Mouse (Mus musculus) MN1 (cell line): ENCODE data around the gene Tacr3.

ENCODE experiments used
- DNase-seq: peaks from one replicate; pipeline ENCODE4 v3.0.0-alpha.2; 2016; ENCODE audit warnings: low spot score

Tacr3 gene

DNA sequence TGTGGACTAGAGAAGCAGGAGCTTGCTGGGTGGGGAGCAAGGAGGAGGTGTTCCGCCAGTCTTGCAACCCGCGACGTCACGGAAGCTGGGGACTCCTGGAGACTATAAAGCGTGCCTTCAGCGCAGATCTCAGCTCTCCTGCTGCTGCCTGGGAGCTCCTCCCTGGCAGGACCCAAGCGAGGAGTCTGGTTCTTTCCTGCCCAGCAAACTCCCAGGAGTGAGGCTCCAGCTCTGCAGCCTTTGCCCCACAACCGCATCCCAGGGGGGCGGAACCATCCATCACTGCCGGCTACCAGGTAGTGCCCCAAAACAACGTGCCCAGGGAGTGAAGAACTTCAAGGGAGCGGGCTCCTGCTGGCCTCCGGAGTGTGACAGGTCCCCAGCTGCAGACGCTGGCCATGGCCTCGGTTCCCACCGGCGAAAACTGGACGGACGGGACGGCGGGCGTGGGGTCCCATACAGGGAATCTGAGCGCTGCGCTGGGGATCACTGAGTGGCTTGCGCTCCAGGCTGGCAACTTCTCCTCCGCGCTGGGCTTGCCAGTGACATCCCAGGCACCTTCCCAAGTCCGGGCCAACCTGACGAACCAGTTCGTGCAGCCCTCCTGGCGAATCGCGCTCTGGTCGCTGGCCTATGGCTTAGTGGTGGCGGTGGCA, at the start of gene Tacr3:
TSS of gene Tacr3 (plus strand) at position 133 of the 656 bp plus-strand sequence.
- no peak for DNase-seq

DNA sequence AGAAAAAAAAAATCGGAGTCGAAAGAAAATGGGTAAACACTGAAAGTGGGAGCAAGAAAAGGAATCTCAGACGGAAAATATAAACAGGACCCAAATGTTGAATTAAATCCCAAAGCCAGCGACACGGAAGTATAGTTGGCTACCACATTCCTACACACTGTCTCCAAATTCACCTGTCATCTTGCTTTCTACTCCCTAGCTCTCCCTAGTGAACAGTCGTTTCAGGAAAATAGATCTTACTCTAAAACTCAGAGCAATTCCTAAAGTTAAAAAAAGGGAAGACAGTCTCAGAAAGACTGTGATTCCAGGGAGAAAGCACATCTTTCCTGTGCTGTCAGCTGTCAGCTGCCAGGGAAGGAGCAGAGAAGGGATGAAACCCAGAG, 324 bp upstream of the Tacr3 start:
- no peak for DNase-seq

DNA sequence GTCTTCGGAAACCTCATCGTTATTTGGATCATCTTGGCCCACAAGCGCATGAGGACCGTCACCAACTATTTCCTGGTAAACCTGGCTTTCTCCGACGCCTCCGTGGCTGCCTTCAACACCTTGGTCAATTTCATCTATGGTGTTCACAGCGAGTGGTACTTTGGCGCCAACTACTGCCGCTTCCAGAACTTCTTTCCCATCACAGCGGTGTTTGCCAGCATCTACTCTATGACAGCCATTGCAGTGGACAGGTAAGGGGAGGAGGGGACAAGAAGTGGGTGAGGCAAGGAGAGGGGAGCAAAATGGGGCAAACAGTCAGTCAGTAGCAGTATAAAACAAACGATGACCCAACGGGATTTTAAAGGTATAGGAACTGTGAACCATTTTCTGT, 719 bp downstream of the Tacr3 start:
- DNase-seq: no peak

DNA sequence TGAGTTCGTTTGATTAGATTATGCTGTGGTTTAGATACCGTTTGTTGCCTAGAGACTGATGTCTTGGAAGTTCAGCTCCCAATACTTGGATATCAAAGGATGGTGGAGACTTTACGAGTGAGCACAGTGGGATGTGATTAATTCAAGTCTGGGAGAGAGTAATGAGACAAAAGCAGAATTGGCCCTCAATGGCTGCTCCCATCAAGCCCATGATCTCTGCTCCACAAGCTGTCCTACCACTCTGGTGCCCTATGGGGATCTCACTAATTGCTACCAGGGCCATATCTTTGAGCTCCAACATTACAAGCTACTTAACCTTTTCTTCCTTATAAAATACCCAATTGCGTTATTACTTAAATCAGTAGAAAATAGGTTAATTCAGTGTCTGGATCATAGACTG, 22.5 kb downstream of the Tacr3 start:
- no peak for DNase-seq

DNA sequence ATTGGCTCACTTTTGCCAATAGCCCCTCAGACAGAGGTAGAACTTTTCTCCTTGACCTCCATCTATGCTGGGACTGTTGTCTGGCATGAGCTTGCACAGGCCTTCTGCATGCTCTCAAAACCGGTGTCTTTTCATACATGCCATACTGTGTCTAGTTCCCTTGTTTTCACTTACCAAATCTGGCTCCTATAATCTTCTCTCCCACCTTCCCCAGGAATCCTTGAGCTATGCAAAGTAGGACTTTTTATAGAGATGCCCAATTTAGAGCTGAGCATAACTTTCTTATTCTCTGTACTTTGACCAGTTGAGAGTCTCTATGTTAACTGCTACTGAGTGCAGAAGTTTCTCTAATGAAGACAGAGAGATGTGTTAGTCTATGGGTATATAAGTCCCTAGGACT, 48.9 kb downstream of the Tacr3 start:
- no peak for DNase-seq

DNA sequence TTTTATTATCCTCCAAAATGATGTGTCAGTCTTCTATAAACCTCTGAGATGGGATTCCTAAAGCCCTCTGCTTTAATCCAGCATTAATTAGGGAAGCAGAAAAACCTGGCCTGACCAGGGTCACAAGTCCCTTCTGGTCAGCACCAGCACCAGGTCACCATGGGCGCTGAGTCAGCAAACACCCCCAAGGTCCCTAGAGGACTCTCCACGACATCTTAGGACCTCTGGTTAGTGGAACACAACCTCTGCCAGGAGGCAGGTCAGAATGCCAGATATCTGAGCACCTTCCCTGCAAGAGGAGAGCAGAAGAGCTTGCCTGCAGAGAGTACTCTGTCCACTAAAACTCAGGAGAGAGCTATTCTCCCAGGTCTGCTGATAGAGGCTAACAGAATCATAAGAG, 67.0 kb downstream of the Tacr3 start:
- DNase-seq: no peak

DNA sequence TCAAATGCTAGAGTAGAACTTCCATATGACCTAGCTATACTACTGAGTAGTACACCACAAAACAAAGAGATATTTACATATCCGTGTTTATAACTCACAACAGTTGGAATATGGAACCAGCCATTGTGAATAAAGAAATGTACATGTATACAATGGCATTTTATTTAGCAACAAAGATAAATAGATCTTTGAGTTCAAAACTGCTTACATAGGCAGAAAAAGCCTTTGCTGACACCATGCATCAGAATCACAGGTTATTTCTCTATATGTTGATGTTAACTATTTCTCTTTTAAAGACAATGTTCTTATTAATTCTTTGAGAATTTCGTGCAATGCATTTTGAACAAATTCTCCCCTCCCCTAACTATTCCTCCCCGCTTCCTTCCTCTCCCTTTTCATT, 80.1 kb downstream of the Tacr3 start:
- no peak for DNase-seq

DNA sequence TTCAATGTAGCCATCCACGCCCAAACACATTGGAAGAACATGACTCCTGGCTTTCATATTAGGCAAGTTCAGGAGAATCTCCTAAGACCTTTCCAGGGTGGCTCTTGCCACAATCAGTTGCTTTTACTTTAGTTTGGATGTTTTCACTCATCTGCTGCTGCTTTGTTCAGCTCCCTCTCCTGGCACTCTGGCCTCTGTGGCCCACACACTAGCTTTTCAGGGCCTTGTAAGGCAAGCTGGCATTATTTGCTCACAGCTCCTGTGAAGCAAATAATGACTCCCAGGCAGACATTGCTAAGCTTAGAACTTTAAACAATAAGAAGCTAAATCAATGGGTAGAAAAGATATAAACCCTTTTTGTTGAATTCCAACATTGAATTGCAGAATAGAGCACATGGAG, 105.9 kb downstream of the Tacr3 start:
- no peak for DNase-seq

DNA sequence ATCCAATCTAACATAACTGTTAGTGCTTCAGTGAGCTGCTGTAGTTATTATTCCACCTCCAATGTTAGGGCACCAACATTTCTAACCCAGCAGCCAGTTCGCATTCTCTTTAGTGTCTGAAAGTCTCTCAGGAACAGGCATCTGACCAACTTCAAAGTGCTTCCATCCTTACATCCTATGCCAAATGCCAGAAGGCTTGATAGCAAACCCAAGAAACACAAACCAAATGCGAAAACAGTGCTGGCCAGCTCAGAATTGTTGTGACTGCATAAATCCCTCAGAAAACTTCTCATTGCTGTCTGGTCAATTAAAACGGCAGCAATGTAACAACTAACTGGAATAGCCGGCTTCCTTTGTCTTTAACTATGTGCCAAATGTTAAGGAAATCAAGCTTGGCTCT, 106.7 kb downstream of the Tacr3 start:
- DNase-seq: no peak

DNA sequence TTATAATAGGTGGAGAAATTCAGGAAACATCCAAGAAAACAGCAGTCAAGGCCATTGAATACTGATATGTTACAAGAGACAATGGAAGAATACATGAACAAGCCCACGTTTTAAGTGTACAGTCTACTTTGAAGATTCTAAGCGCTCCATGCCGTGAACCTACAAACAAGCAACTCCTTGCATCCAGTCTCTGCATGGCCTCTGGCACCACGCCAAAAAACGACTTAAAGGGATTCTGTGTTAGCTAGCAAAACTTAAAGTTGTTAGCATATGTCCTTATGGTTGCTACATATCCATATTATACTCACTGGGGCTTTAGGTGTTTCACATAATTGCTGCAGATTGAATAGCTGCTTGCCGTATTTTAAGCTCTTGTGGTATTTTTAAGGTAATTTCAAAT, 134.7 kb downstream of the Tacr3 start:
- peak; percentile 10 for DNase-seq

DNA sequence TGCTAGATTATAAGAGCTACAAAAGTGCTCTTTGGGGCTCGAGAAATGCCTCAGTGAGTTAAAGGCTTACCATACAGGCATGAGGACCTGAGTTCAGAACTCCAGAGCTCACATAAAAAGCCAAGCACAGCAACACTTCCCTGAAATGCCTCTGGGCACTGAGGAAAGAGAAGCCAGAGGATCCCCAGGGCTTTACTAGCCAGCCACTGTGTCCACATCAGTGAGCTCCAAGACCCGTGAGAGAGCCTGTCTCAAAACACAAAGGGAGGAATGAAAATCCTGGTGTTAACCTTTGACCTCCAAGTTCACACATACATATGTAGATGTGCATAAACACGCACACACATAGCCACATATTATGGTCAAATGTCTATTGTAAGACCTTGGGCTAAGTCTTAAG, 150.1 kb downstream of the Tacr3 start:
- no peak for DNase-seq

DNA sequence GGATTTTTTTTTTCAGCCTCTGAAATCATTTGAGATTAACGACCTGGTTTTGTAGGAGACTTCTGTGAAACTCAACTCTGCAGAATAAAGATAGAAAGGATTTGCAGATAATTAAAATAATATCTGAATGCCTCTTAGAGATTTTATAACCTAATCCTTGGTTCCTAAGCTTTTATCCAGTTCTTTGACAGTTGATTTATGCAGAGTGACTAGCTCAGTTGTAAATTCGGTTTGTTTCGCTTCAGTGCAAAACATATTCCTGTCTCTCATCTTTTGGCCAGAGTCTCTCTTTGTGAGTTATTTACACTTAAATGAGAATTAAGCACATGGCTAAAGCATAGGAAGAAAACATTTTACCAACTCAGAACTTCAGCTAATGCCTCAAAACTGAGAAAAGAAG, 151.3 kb downstream of the Tacr3 start:
- DNase-seq: no peak
